Mouse (Mus musculus): ENCODE measurements around the gene Myadm. TPM values are rescaled to one million over a fixed set of nuclear protein-coding genes. Genes with fewer than 3 reads are reported as not detected.
A peak's percentile ranks its signal among the peaks of the same experiment; 100 is the strongest.

Gene Myadm
- polyA plus RNA-seq, 1 experiment from 2014 or later, result 170 TPM

- 15% methylated on average over 31 of the region's 31 CpGs for WGBS
- Histone ChIP-seq H3K27ac (ENCODE audit: low read length) (no peak overlapping the region), H3K36me3 (ENCODE audit: control insufficient read depth, insufficient read depth, low read length) (no peaks in the 10 kb centered on the region), H3K4me2 (ENCODE audit: low read depth, low read length) (peak overlapping the region; percentile 36), H3K4me3 (replicated peaks; ENCODE audit: low read length) (no peak overlapping the region), H3K4me1 (ENCODE audit: control insufficient read depth, insufficient read depth, low read length) (no peaks in the 10 kb centered on the region), H3K9ac (ENCODE audit: low read length) (peak overlapping the region; percentile 19; the same call in 1 of the 2 replicates), H3K27me3 (ENCODE audit: control insufficient read depth, insufficient read depth, low read length) (peaks cover 18% of the 10 kb centered on the region), H3K9me3 (replicated peaks; ENCODE audit: control insufficient read depth, low read length) (no peaks in the 10 kb centered on the region)
- ATAC-seq (ENCODE audit: insufficient read depth, low FRiP score), result no peak
These were observed 41.1 kb downstream of the Myadm start for GRCm38 (mm10) chr7:3329776-3330546.

DNA sequence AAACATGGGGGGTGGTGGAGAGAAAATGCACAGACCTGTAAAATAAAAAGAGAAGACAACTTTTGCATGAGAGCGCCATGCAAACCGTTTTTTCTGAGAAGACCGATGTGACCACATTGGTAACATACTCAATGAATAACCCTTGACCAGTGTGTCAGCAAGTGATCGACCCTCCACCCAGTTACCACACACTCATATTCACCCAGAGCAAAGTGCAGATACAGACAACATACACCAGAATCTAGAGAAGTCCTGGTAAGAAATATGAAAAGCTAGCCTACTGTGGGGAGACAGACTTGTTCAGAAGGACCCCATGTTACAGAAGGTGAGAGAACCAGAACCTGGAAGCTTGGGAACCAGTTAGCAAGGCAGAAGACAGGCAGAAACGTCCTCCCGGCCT, 42.3 kb downstream of the Myadm start:
- peak overlapping the region; percentile 56 for H3K4me3 ChIP-seq (replicated peaks; ENCODE audit: low read length)
- no peaks in the 10 kb centered on the region for H3K9me3 ChIP-seq (replicated peaks; ENCODE audit: control insufficient read depth, low read length)
- peak overlapping the region; percentile 57 for H3K4me2 ChIP-seq (ENCODE audit: low read depth, low read length)
- no peaks in the 10 kb centered on the region for H3K36me3 ChIP-seq (ENCODE audit: control insufficient read depth, insufficient read depth, low read length)
- H3K27ac ChIP-seq (ENCODE audit: low read length), result 0 out of 2 replicates have a peak overlapping the region, but pooled peaks have one; percentile 40
- peak overlapping the region; percentile 55 for H3K9ac ChIP-seq (ENCODE audit: low read length)
- no peak for ATAC-seq (ENCODE audit: insufficient read depth, low FRiP score)
- 46% methylated on average over 6 of the region's 6 CpGs for WGBS
- H3K27me3 ChIP-seq (ENCODE audit: control insufficient read depth, insufficient read depth, low read length), result peaks cover 18% of the 10 kb centered on the region
- H3K4me1 ChIP-seq (ENCODE audit: control insufficient read depth, insufficient read depth, low read length), result no peaks in the 10 kb centered on the region

DNA sequence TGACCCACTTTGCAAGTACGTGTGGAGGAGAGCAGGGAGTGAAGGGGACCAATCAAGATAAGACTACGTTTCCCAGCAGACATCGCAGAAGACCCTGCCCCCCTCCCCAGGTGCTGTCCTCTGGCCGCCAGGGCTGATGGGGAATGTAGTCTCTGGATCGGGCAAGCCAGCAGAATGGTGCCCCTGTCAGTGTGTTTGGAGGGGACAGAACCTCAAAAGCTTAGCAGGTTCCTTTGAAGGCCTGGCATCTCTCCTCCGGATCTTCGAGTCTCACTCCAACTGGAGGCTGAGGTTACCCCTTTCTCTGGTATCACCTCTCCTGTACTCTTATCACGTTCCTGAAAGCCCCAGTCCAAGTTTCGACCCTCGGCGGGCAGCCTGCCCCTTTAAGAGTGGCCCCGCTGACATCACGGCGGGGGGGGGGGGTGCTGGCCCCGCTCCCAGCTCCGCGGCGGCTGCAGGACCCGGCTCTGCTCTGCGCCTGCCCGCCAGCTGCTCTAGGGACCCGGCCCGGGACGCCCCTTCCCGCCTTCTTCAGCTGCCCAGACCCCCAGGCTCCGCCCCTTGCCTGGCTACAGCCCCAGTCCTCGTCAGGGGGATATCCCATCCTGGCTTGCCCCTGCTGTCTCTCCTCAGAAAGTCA, 42.8 kb downstream of the Myadm start:
- ATAC-seq (ENCODE audit: insufficient read depth, low FRiP score), result peak; percentile 95
- under 1% methylated on average over 27 of the region's 27 CpGs for WGBS

GRCm38 (mm10) chr7:3332224-3332615, 43.3 kb downstream of the Myadm start:
- no peaks in the 10 kb centered on the region for H3K36me3 ChIP-seq (ENCODE audit: control insufficient read depth, insufficient read depth, low read length)
- ATAC-seq (ENCODE audit: insufficient read depth, low FRiP score), result no peak
- H3K9me3 ChIP-seq (replicated peaks; ENCODE audit: control insufficient read depth, low read length), result no peaks in the 10 kb centered on the region
- H3K4me3 ChIP-seq (replicated peaks; ENCODE audit: low read length), result peak overlapping the region; percentile 56
- peaks cover 18% of the 10 kb centered on the region for H3K27me3 ChIP-seq (ENCODE audit: control insufficient read depth, insufficient read depth, low read length)
- H3K9ac ChIP-seq (ENCODE audit: low read length), result peak overlapping the region; percentile 55
- peak overlapping the region; percentile 57 for H3K4me2 ChIP-seq (ENCODE audit: low read depth, low read length)
- peak overlapping the region; percentile 81 for H3K27ac ChIP-seq (ENCODE audit: low read length)
- 2% methylated on average over 4 of the region's 4 CpGs for WGBS
- no peaks in the 10 kb centered on the region for H3K4me1 ChIP-seq (ENCODE audit: control insufficient read depth, insufficient read depth, low read length)

More for the DNA sequence above, 42.8 kb downstream of the Myadm start:
- Histone ChIP-seq H3K9ac (ENCODE audit: low read length) (peak overlapping the region; percentile 55), H3K27ac (ENCODE audit: low read length) (peak overlapping the region; percentile 81), H3K27me3 (ENCODE audit: control insufficient read depth, insufficient read depth, low read length) (peaks cover 18% of the 10 kb centered on the region), H3K9me3 (replicated peaks; ENCODE audit: control insufficient read depth, low read length) (no peaks in the 10 kb centered on the region), H3K4me1 (ENCODE audit: control insufficient read depth, insufficient read depth, low read length) (no peaks in the 10 kb centered on the region), H3K36me3 (ENCODE audit: control insufficient read depth, insufficient read depth, low read length) (no peaks in the 10 kb centered on the region), H3K4me2 (ENCODE audit: low read depth, low read length) (peak overlapping the region; percentile 57), H3K4me3 (replicated peaks; ENCODE audit: low read length) (peak overlapping the region; percentile 56)

GRCm38 (mm10) chr7:3332619-3333521, 44.0 kb downstream of the Myadm start, which contains the start of gene Cacng7:
TSS of gene Cacng7 (plus strand) at chr7:3332955.
- Histone ChIP-seq H3K4me3 (replicated peaks; ENCODE audit: low read length) (peak within 1 kb of the TSS; percentile 56), H3K36me3 (ENCODE audit: control insufficient read depth, insufficient read depth, low read length) (no peaks in the 10 kb centered on the region), H3K4me1 (ENCODE audit: control insufficient read depth, insufficient read depth, low read length) (no peaks in the 10 kb centered on the region), H3K27ac (ENCODE audit: low read length) (peak within 1 kb of the TSS; percentile 81), H3K9me3 (replicated peaks; ENCODE audit: control insufficient read depth, low read length) (no peaks in the 10 kb centered on the region), H3K27me3 (ENCODE audit: control insufficient read depth, insufficient read depth, low read length) (peaks cover 18% of the 10 kb centered on the region), H3K9ac (ENCODE audit: low read length) (peak within 1 kb of the TSS; percentile 77), H3K4me2 (ENCODE audit: low read depth, low read length) (peak within 1 kb of the TSS; percentile 57)
- WGBS, result 2% methylated on average over 65 of the region's 65 CpGs
- ATAC-seq (ENCODE audit: insufficient read depth, low FRiP score), result peak; percentile 79

DNA sequence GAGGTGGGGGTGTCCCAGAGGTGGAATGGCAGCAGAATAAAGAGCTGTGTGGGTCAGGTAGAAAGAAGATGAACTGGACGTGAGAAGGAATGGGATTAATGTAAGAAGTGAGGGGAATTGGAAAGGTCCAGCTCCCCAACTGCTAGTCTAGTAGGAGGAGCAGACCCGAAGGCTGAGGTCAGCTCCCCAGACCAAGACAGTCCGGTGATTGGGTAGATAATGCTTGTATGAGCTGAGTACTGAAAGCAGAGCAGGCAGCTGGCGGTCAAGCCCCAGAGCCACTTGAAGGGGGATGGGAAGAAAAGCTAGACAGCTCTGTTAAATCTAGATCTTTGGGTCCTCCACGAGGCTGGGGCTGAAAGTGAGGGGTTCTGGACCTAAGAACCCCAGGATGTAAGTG, 44.7 kb downstream of the Myadm start:
- Histone ChIP-seq H3K9me3 (replicated peaks; ENCODE audit: control insufficient read depth, low read length) (no peaks in the 10 kb centered on the region), H3K36me3 (ENCODE audit: control insufficient read depth, insufficient read depth, low read length) (no peaks in the 10 kb centered on the region), H3K4me2 (ENCODE audit: low read depth, low read length) (peak overlapping the region; percentile 57), H3K27ac (ENCODE audit: low read length) (no peak overlapping the region), H3K9ac (ENCODE audit: low read length) (peak overlapping the region; percentile 77), H3K4me3 (replicated peaks; ENCODE audit: low read length) (peak overlapping the region; percentile 56), H3K27me3 (ENCODE audit: control insufficient read depth, insufficient read depth, low read length) (peaks cover 18% of the 10 kb centered on the region), H3K4me1 (ENCODE audit: control insufficient read depth, insufficient read depth, low read length) (no peaks in the 10 kb centered on the region)
- WGBS, result 13% methylated on average over 5 of the region's 5 CpGs
- no peak for ATAC-seq (ENCODE audit: insufficient read depth, low FRiP score)

GRCm38 (mm10) chr7:3336412-3336811, 47.5 kb downstream of the Myadm start:
- Histone ChIP-seq H3K4me2 (ENCODE audit: low read depth, low read length) (no peak overlapping the region), H3K27me3 (ENCODE audit: control insufficient read depth, insufficient read depth, low read length) (peaks cover 7% of the 10 kb centered on the region; the same call in 1 of the 2 replicates), H3K4me1 (ENCODE audit: control insufficient read depth, insufficient read depth, low read length) (no peaks in the 10 kb centered on the region), H3K9me3 (replicated peaks; ENCODE audit: control insufficient read depth, low read length) (no peaks in the 10 kb centered on the region), H3K9ac (ENCODE audit: low read length) (no peak overlapping the region), H3K36me3 (ENCODE audit: control insufficient read depth, insufficient read depth, low read length) (no peaks in the 10 kb centered on the region), H3K4me3 (replicated peaks; ENCODE audit: low read length) (no peak overlapping the region), H3K27ac (ENCODE audit: low read length) (no peak overlapping the region)
- 67% methylated on average over 17 of the region's 17 CpGs for WGBS
- no peak for ATAC-seq (ENCODE audit: insufficient read depth, low FRiP score)

- H3K4me3 ChIP-seq (replicated peaks; ENCODE audit: low read length), result no peak overlapping the region
- ATAC-seq (ENCODE audit: insufficient read depth, low FRiP score), result no peak
- no peaks in the 10 kb centered on the region for H3K9me3 ChIP-seq (replicated peaks; ENCODE audit: control insufficient read depth, low read length)
- no peak overlapping the region for H3K27ac ChIP-seq (ENCODE audit: low read length)
- H3K4me1 ChIP-seq (ENCODE audit: control insufficient read depth, insufficient read depth, low read length), result no peaks in the 10 kb centered on the region
- H3K36me3 ChIP-seq (ENCODE audit: control insufficient read depth, insufficient read depth, low read length), result no peaks in the 10 kb centered on the region
- WGBS, result 72% methylated on average over 11 of the region's 11 CpGs
- no peak overlapping the region for H3K4me2 ChIP-seq (ENCODE audit: low read depth, low read length)
- H3K9ac ChIP-seq (ENCODE audit: low read length), result no peak overlapping the region
- H3K27me3 ChIP-seq (ENCODE audit: control insufficient read depth, insufficient read depth, low read length), result no peaks in the 10 kb centered on the region
These were observed 49.5 kb downstream of the Myadm start for GRCm38 (mm10) chr7:3338286-3338935.
